28 mouse cellular contexts compared by ENCODE assay signal in genomic region chr5:35174318-35174717, GRCm38 (mm10).
DNase-seq lines count a peak whose midpoint lies in the region; ATAC-seq and TF ChIP-seq lines count a peak whose summit lies in the region.
"Had no signal": no experiment of that assay in that cellular context is flagged by ENCODE, and none has a peak within 500 bp of the region (broad histone marks: within the 10 kb centered on the region; RNA-seq: fewer than 3 reads in every experiment).

No protein-coding gene starts in this region.

- H3K9ac ChIP-seq in embryonic facial prominence, embryonic 13.5 days, result no peak overlapping the region
- no peak overlapping the region for H3K9ac ChIP-seq in intestine, embryonic 14.5 days (ENCODE audit: low read length)
- no peak overlapping the region for H3K9ac ChIP-seq in intestine, embryonic 15.5 days
- no peak overlapping the region for H3K9ac ChIP-seq in midbrain, postnatal 0 days (replicated peaks; ENCODE audit: low read length, poor library complexity, severe bottlenecking)
- H3K9ac ChIP-seq in neural tube, embryonic 14.5 days (replicated peaks; ENCODE audit: low read depth, low read length), result no peak overlapping the region
- H3K9ac ChIP-seq: forebrain, embryonic 13.5 days; heart, embryonic 13.5 days; hindbrain, embryonic 12.5 days had no signal

- H3K27ac ChIP-seq in embryonic facial prominence, embryonic 13.5 days, result 0 out of 2 replicates have a peak overlapping the region, but pooled peaks have one; percentile 17
- H3K27ac ChIP-seq in embryonic facial prominence, embryonic 10.5 days (replicated peaks), result no peak overlapping the region
- H3K27ac ChIP-seq in intestine, embryonic 14.5 days (ENCODE audit: low read depth), result 0 out of 2 replicates have a peak overlapping the region, but pooled peaks have one; percentile 6
- no peak overlapping the region for H3K27ac ChIP-seq in intestine, embryonic 15.5 days
- no peak overlapping the region for H3K27ac ChIP-seq in midbrain, postnatal 0 days (ENCODE audit: low read depth, low read length)
- H3K27ac ChIP-seq in midbrain, embryonic 10.5 days (replicated peaks), result no peak overlapping the region
- peak overlapping the region; percentile 52; the same call in 1 of the 2 replicates for H3K27ac ChIP-seq in neural tube, embryonic 14.5 days (ENCODE audit: low read depth, low read length)
- no peak overlapping the region for H3K27ac ChIP-seq in forebrain, embryonic 10.5 days
- H3K27ac ChIP-seq: forebrain, embryonic 13.5 days; heart, adult 2 months; heart, embryonic 10.5 days; heart, embryonic 13.5 days; hindbrain, embryonic 12.5 days had no signal

- no peak overlapping the region for H3K4me3 ChIP-seq in embryonic facial prominence, embryonic 13.5 days
- no peak overlapping the region for H3K4me3 ChIP-seq in embryonic facial prominence, embryonic 10.5 days
- no peak overlapping the region for H3K4me3 ChIP-seq in intestine, embryonic 14.5 days (ENCODE audit: low read depth, low read length)
- H3K4me3 ChIP-seq in intestine, embryonic 15.5 days (replicated peaks), result no peak overlapping the region
- H3K4me3 ChIP-seq in midbrain, postnatal 0 days (ENCODE audit: low read depth, low read length), result no peak overlapping the region
- H3K4me3 ChIP-seq in midbrain, embryonic 10.5 days, result no peak overlapping the region
- H3K4me3 ChIP-seq in neural tube, embryonic 14.5 days (ENCODE audit: low read depth, low read length), result no peak overlapping the region
- H3K4me3 ChIP-seq in forebrain, embryonic 10.5 days, result no peak overlapping the region
- H3K4me3 ChIP-seq: erythroblast, embryonic 14.5 days; forebrain, embryonic 13.5 days; heart, adult 2 months; heart, embryonic 10.5 days; heart, embryonic 13.5 days; hindbrain, embryonic 12.5 days had no signal

- no peak overlapping the region for H3K4me2 ChIP-seq in embryonic facial prominence, embryonic 13.5 days
- H3K4me2 ChIP-seq in intestine, embryonic 14.5 days (ENCODE audit: low read length), result no peak overlapping the region
- H3K4me2 ChIP-seq in intestine, embryonic 15.5 days (replicated peaks), result no peak overlapping the region
- H3K4me2 ChIP-seq in midbrain, postnatal 0 days (ENCODE audit: low read depth, low read length, poor library complexity, severe bottlenecking), result no peak overlapping the region
- no peak overlapping the region for H3K4me2 ChIP-seq in neural tube, embryonic 14.5 days (ENCODE audit: low read depth, low read length)
- H3K4me2 ChIP-seq: forebrain, embryonic 13.5 days; heart, embryonic 13.5 days; hindbrain, embryonic 12.5 days had no signal

- no peaks in the 10 kb centered on the region; the same call in 1 of the 2 replicates for H3K27me3 ChIP-seq in embryonic facial prominence, embryonic 13.5 days
- no peaks in the 10 kb centered on the region for H3K27me3 ChIP-seq in embryonic facial prominence, embryonic 10.5 days (replicated peaks; ENCODE audit: low read depth, poor library complexity, severe bottlenecking)
- H3K27me3 ChIP-seq in intestine, embryonic 14.5 days (replicated peaks; ENCODE audit: control insufficient read depth, insufficient read depth, low read length), result no peaks in the 10 kb centered on the region
- H3K27me3 ChIP-seq in intestine, embryonic 15.5 days (replicated peaks), result no peaks in the 10 kb centered on the region
- H3K27me3 ChIP-seq in midbrain, postnatal 0 days (ENCODE audit: insufficient read depth, low read length), result no peaks in the 10 kb centered on the region
- H3K27me3 ChIP-seq in midbrain, embryonic 10.5 days (ENCODE audit: low read depth, poor library complexity, severe bottlenecking), result no peaks in the 10 kb centered on the region
- H3K27me3 ChIP-seq in neural tube, embryonic 14.5 days (ENCODE audit: control insufficient read depth, insufficient read depth, low read length), result no peaks in the 10 kb centered on the region
- H3K27me3 ChIP-seq in forebrain, embryonic 10.5 days (ENCODE audit: poor library complexity, severe bottlenecking), result no peaks in the 10 kb centered on the region; the same call in 1 of the 2 replicates
- H3K27me3 ChIP-seq: forebrain, embryonic 13.5 days; heart, embryonic 13.5 days; hindbrain, embryonic 12.5 days had no signal

- WGBS in embryonic facial prominence, embryonic 13.5 days, result 63% methylated on average over 4 of the region's 4 CpGs
- 68% methylated on average over 4 of the region's 4 CpGs for WGBS in embryonic facial prominence, embryonic 10.5 days
- WGBS in intestine, embryonic 14.5 days, result 38% methylated on average over 4 of the region's 4 CpGs
- WGBS in intestine, embryonic 15.5 days, result 53% methylated on average over 4 of the region's 4 CpGs
- 80% methylated on average over 4 of the region's 4 CpGs for WGBS in midbrain, postnatal 0 days
- 86% methylated on average over 4 of the region's 4 CpGs for WGBS in midbrain, embryonic 10.5 days
- 58% methylated on average over 4 of the region's 4 CpGs for WGBS in neural tube, embryonic 14.5 days
- 92% methylated on average over 4 of the region's 4 CpGs for WGBS in forebrain, embryonic 10.5 days

- no peak for DNase-seq in embryonic facial prominence, embryonic 10.5 days (ENCODE audit: low spot score)
- DNase-seq in intestine, embryonic 14.5 days (ENCODE audit: low spot score), result no peak
- peak; percentile 37 for DNase-seq in midbrain, postnatal 0 days (ENCODE audit: low spot score)
- no peak for DNase-seq in midbrain, embryonic 10.5 days (ENCODE audit: low spot score)
- DNase-seq in forebrain, embryonic 10.5 days (ENCODE audit: extremely low spot score, low spot score), result no peak
- DNase-seq: adrenal gland, adult 8-10 months; adrenal gland, postnatal 25 days; cerebellum, adult 11-12 months; cerebellum, adult 8-10 months; cerebellum, postnatal 10 days; cerebellum, postnatal 36 days; embryo, embryonic 11 days; gastrocnemius, postnatal 10 days; gastrocnemius, postnatal 36 days; heart, adult 2 months; heart, postnatal 14 days; heart, postnatal 4 days had no signal

- TF ChIP-seq CTCF in midbrain, postnatal 0 days (IDR thresholded peaks at IDR 0.05), result no peak

- H3K9me3 ChIP-seq in embryonic facial prominence, embryonic 13.5 days, result no peaks in the 10 kb centered on the region
- no peaks in the 10 kb centered on the region for H3K9me3 ChIP-seq in embryonic facial prominence, embryonic 10.5 days
- 0 out of 2 replicates have a peak, but pooled peaks cover 2% of the 10 kb centered on the region for H3K9me3 ChIP-seq in intestine, embryonic 14.5 days (ENCODE audit: control insufficient read depth, low read length)
- no peaks in the 10 kb centered on the region for H3K9me3 ChIP-seq in intestine, embryonic 15.5 days
- H3K9me3 ChIP-seq in midbrain, postnatal 0 days (ENCODE audit: low read length), result no peaks in the 10 kb centered on the region
- H3K9me3 ChIP-seq in midbrain, embryonic 10.5 days (replicated peaks), result no peaks in the 10 kb centered on the region
- H3K9me3 ChIP-seq in neural tube, embryonic 14.5 days (ENCODE audit: control insufficient read depth, low read length), result no peaks in the 10 kb centered on the region
- H3K9me3 ChIP-seq in forebrain, embryonic 10.5 days, result no peaks in the 10 kb centered on the region
- H3K9me3 ChIP-seq: forebrain, embryonic 13.5 days; heart, embryonic 10.5 days; heart, embryonic 13.5 days; hindbrain, embryonic 12.5 days had no signal

- no peaks in the 10 kb centered on the region for H3K36me3 ChIP-seq in embryonic facial prominence, embryonic 13.5 days
- no peaks in the 10 kb centered on the region for H3K36me3 ChIP-seq in embryonic facial prominence, embryonic 10.5 days (replicated peaks)
- no peaks in the 10 kb centered on the region for H3K36me3 ChIP-seq in intestine, embryonic 14.5 days (ENCODE audit: control insufficient read depth, insufficient read depth, low read length)
- no peaks in the 10 kb centered on the region for H3K36me3 ChIP-seq in intestine, embryonic 15.5 days
- H3K36me3 ChIP-seq in midbrain, postnatal 0 days (ENCODE audit: insufficient read depth, low read length), result no peaks in the 10 kb centered on the region
- H3K36me3 ChIP-seq in midbrain, embryonic 10.5 days, result no peaks in the 10 kb centered on the region
- H3K36me3 ChIP-seq in neural tube, embryonic 14.5 days (ENCODE audit: control insufficient read depth, insufficient read depth, low read length), result no peaks in the 10 kb centered on the region
- H3K36me3 ChIP-seq in forebrain, embryonic 10.5 days (replicated peaks), result no peaks in the 10 kb centered on the region
- H3K36me3 ChIP-seq: heart, embryonic 10.5 days; heart, embryonic 13.5 days; hindbrain, embryonic 12.5 days had no signal

- ATAC-seq in embryonic facial prominence, embryonic 13.5 days (ENCODE audit: insufficient number of reproducible peaks, insufficient read depth, low FRiP score, low TSS enrichment, low read depth), result no peak
- no peak for ATAC-seq in intestine, embryonic 14.5 days (replicated peaks; ENCODE audit: low FRiP score, low TSS enrichment, low read depth)
- no peak for ATAC-seq in intestine, embryonic 15.5 days
- 0 out of 2 replicates have a peak, but pooled peaks have one; percentile 23 for ATAC-seq in midbrain, postnatal 0 days (ENCODE audit: low FRiP score)
- no peak for ATAC-seq in neural tube, embryonic 14.5 days (ENCODE audit: low read depth)
- ATAC-seq: activated CD4-positive, CD25-positive, alpha-beta regulatory T cell, adult 4 months; forebrain, embryonic 13.5 days; forebrain, embryonic 16.5 days; intestine, embryonic 16.5 days had no signal

- no peaks in the 10 kb centered on the region for H3K4me1 ChIP-seq in embryonic facial prominence, embryonic 13.5 days
- 0 out of 2 replicates have a peak, but pooled peaks cover 8% of the 10 kb centered on the region for H3K4me1 ChIP-seq in embryonic facial prominence, embryonic 10.5 days
- H3K4me1 ChIP-seq in intestine, embryonic 14.5 days (replicated peaks; ENCODE audit: control insufficient read depth, insufficient read depth, low read length), result no peaks in the 10 kb centered on the region
- H3K4me1 ChIP-seq in intestine, embryonic 15.5 days (replicated peaks), result no peaks in the 10 kb centered on the region
- H3K4me1 ChIP-seq in midbrain, postnatal 0 days (ENCODE audit: insufficient read depth, low read length), result no peaks in the 10 kb centered on the region
- no peaks in the 10 kb centered on the region for H3K4me1 ChIP-seq in midbrain, embryonic 10.5 days
- no peaks in the 10 kb centered on the region; the same call in 1 of the 2 replicates for H3K4me1 ChIP-seq in neural tube, embryonic 14.5 days (ENCODE audit: control insufficient read depth, insufficient read depth, low read length)
- no peaks in the 10 kb centered on the region for H3K4me1 ChIP-seq in forebrain, embryonic 10.5 days
- H3K4me1 ChIP-seq: forebrain, embryonic 13.5 days; hindbrain, embryonic 12.5 days had no signal

Comparison
In these comparisons a context has a peak if more than half of its experiments do, and no peak if none do; other contexts are left out.
1. H3K27ac ChIP-seq: peak in embryonic facial prominence, embryonic 13.5 days (single experiment), intestine, embryonic 14.5 days (single experiment) and neural tube, embryonic 14.5 days (single experiment); none in embryonic facial prominence, embryonic 10.5 days (single experiment), intestine, embryonic 15.5 days (single experiment), midbrain, postnatal 0 days (single experiment), midbrain, embryonic 10.5 days (single experiment) and forebrain, embryonic 10.5 days (single experiment).